Mouse (Mus musculus): ENCODE data around the gene Ppfibp1. TPM values are rescaled to one million over a fixed set of nuclear protein-coding genes. Genes with fewer than 3 reads are reported as not detected.

Gene Ppfibp1
- total RNA-seq, 1 experiment from 2014 or later, result 83.0 TPM

DNA sequence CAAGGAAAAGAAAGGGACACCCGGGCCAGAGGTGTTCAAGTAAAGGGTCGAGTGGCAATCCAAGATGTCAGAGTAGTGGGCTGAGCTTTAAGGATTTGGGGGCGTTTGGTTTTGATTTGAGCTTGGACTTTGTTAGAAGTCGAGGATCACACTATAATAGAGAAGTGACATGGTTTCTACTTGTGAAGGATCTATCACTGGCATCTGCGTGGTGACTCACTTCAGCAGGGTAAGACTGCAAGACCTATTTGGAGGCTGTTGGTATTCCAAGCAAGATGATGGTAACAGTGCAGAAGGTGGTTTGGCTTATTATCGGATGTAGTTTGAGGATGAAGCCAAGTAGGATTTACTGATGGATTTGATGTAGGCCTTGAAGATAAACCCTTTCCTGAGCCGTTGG, 155.3 kb downstream of the Ppfibp1 start:
- no peak for DNase-seq

GRCm38 (mm10) chr6:147049239-147049805, 161.0 kb downstream of the Ppfibp1 start:
- DNase-seq, result no peak

GRCm38 (mm10) chr6:147051666-147052065, 163.4 kb downstream of the Ppfibp1 start:
- DNase-seq, result no peak

DNA sequence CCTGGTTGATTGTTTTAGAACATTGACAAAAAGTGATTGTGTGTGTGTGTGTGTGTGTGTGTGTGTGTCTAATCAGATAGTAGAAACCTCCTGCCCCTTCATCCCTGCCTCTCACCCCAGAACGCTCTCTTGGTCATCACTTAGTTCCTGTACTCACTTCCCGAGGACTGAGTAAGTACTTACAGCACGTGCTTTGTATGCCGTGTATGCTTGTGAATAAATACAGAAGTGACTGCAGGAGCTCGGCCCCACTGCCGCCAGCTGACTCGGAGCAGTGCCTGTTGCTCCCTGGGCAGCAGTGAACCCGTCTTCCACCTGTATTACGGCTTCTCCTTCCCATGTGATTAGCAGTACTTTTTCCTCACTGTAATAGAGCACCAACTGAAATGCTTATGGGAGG, 164.2 kb downstream of the Ppfibp1 start:
- no peak for DNase-seq

DNA sequence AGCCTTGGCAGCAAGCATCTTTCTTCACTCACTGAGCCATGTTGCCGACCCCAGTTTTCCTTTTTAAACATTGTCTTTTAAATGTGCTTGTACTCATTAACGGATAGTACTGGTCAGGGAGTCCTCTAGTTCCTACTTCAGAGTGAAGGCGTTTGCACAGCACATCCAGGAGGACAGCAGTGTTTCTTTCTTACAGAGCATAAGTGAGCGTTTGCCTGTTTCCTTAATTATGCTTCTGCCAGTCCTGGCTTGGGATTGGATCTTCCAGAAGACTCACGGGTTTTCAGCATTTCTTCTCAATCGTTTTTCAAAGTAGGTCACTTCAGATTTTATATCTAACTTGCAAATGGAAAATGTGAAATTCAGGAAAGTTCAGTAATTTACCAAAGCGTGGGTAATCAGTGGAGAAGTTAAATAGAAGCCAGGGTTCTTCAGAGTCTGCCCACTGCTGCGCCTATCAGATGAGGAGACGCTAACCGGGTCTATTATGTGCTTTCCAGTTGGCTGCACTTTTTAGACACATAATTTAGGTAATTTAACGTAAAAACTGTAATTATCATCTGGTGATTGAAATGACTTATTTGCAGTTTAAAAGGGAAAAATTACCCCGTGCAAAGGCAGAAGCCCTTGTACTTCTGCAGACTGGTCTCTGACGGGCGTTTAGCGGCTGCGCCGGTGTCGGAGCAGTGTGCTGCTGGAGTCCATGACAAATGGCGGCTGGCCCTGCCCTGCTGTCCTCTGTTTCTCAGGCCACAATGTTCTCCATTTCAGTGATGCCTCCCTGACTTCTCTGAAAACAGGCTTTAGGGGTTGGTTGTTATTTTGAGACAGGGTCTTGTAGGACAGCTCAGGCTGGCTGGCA, 165.7 kb downstream of the Ppfibp1 start:
- no peak for DNase-seq

DNA sequence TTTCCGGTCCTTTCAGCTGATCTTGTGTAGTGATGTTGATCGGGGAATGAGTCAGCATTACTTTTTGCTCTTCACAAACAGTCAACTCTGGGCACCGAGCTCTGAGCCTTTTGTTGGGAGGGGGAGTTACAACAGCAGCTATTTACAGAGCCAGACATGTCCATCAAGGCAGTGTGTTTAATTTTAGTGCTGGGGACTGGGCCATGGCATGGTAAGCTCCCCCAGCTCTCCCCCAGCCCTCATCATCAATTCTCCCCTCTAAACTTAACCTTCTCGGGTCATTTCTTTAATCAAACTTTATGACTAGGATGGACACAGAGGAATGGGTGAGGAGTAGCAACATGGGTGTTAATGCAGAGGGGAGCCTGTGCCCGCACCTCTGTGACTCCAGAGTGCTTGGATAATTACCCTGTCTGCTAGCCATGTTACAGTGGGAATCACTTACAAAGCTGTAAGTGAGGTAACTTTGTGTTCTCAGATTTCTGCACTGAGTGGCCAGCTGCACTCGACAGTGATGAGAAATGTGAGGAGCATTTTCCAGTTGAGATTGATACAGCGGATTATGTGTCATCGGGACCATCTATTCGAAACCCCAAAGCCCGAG, 167.2 kb downstream of the Ppfibp1 start:
- DNase-seq, result no peak

DNA sequence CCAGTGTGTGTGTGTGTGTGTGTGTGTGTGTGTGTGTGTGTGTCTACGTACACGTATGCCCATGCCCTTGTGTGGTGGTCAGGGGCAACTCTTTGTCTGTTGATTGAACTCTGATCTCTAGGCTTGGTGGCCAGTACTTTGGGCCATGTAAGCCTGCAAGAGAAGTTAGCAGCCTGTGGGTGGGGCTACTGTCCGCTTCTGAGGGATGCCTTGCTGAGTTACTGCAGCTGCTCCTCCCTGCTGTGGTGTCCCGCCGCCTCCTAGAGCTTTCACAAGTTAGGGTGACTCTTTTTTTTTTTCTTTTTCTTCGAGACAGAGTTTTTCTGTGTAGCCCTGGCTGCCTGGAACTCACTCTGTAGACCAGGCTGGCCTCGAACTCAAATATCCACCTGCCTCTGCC, 171.0 kb downstream of the Ppfibp1 start:
- DNase-seq, result peak; percentile 9

DNA sequence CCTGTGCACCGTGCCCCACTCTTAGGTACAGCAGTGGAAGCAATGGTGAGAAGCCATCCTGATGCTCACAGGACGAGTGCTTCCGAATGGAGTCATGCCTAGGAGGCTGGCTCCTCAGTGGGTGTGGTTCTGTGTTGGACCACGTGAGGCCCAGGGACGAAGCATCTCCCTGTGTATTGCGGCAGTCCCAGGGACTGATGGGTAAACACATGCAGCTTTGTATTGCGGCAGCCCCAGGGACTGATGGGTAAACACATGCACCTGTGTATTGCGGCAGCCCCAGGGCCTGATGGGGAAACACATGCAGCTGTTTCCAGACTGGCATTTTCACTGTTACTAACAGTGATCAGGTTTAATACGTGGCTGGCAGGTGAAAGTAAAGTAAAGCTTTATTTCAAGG, 173.3 kb downstream of the Ppfibp1 start:
- no peak for DNase-seq

- DNase-seq, result no peak
Observed at GRCm38 (mm10) chr6:147062034-147062433, 173.7 kb downstream of the Ppfibp1 start.

DNA sequence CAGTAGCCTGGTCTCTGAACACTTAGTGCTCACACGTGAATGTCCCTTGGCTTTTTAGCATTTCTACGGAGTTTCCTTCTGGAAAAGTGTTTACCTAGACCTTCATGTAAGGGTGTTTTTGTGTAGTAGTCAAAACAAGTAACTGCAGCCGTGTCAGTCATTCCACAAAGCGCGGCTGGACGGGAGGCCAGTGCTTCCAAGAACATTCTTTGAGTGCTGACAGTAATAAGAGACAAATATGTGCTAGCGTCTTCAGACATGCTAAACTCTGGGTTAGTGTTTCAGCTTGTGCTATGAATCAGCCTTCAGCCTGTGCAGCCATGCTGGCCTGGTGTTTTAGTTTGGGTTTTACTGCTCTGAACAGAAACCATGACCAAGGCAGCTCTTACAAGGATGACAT, 174.4 kb downstream of the Ppfibp1 start:
- DNase-seq, result no peak

GRCm38 (mm10) chr6:147064226-147064943, 176.1 kb downstream of the Ppfibp1 start:
- DNase-seq, result peak; percentile 25

- DNase-seq, result peak; percentile 69
Observed at GRCm38 (mm10) chr6:147064944-147065261, 176.6 kb downstream of the Ppfibp1 start.

DNA sequence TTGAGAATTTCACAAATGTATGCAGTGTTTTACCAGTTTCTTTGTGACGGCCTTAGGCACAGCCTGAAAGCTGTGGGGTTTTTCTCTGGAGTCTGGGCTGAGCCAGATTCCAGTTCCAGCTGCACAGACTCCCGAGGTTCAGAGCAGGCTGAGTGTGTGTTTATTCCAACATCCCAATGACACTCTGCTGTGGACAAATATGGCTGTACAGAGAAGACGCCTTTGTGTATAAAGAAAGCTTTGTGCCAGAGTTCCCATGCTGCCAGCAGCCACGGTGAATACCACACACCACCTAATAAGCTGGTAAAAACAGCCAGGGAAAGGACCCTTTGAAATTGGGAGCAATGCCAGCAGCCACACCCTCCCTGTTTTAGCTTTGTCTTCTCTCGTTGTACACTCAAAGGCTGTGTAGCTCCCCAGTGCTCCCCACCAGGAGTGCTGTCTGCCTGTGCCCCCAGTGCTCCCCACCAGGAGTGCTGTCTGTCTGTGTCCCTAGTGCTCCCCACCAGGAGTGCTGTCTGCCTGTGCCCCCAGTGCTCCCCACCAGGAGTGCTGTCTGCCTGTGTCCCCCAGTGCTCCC, 187.6 kb downstream of the Ppfibp1 start:
- no peak for DNase-seq

- no peak for DNase-seq
Observed at GRCm38 (mm10) chr6:147076878-147077277, 188.6 kb downstream of the Ppfibp1 start.

DNA sequence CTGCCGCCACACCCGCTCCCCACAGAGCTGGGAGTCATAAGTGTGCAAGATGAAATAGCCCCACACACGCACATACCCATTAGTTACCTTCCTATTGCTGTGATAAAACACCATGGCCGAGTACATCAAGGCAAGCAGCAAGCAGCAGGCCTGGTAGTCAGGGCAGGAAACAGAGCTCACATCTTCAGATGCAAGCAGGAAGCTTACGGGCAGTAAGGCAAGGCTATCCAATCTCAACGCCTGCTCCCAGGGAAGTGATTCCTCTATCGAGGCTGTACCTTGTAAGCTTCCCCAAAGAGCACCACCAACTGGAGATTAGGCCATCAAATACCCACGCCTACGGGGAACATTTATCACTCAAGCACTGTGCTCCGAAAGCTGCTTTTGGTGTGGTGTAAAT, 191.6 kb downstream of the Ppfibp1 start:
- no peak for DNase-seq

Other genes with a start within 250 kb of the Ppfibp1 start
- gene Med21, start 245.9 kb upstream of the Ppfibp1 start, total RNA-seq (2021), result 63.7 and 66.8 TPM in 2 replicates
- 38.3 and 40.4 TPM in 2 replicates for gene Tm7sf3, start 245.7 kb upstream of the Ppfibp1 start, total RNA-seq (2021)
- 17.8 and 18.9 TPM in 2 replicates for gene Stk38l, start 163.5 kb upstream of the Ppfibp1 start, total RNA-seq (2021)
- gene Arntl2, start 92.4 kb upstream of the Ppfibp1 start, total RNA-seq (2021), result 1.3 and 3.2 TPM in 2 replicates
- not detected in 2 replicates for gene Smco2, start 38.4 kb upstream of the Ppfibp1 start, total RNA-seq (2021)
- gene 1700034J05Rik, start 65.9 kb downstream of the Ppfibp1 start, total RNA-seq (2021), result not detected in 2 replicates
- 1.1 and 1.9 TPM in 2 replicates for gene Rep15, start 144.1 kb downstream of the Ppfibp1 start, total RNA-seq (2021)
- 143 and 152 TPM in 2 replicates for gene Mrps35, start 154.3 kb downstream of the Ppfibp1 start, total RNA-seq (2021)
- 0.52 TPM in 1 of 2 replicates, not detected in the other for gene Mansc4, start 198.5 kb downstream of the Ppfibp1 start, total RNA-seq (2021)
- gene Klhl42, start 202.9 kb downstream of the Ppfibp1 start, total RNA-seq (2021), result 22.1 and 24.7 TPM in 2 replicates

Measured in adrenal gland, postnatal 14 days (tissue).